Mouse (Mus musculus): ENCODE measurements around the gene Dmrtc1c1. TPM values are rescaled to one million over a fixed set of nuclear protein-coding genes. Genes with fewer than 3 reads are reported as not detected.
"Not testable (repeated sequence)": the region's sequence is repeated elsewhere in the genome, so short reads cannot be mapped to it uniquely, and the experiment has no call there.

Gene Dmrtc1c1
- total RNA-seq (2014; rRNA removed) (not detected in 2 replicates), polyA plus RNA-seq (2015; fragmentation: Nextera tagmentation; extraction: Ambion mirVana) (not detected in 2 replicates)

GRCm38 (mm10) chrX:102802663-102803062 is at the start of gene Dmrtc1c1:
Gene Dmrtc1c1 (plus strand): TSS chrX:102802963.
- not testable (repeated sequence) for H3K36me3 ChIP-seq (ENCODE audit: insufficient read depth, low read length); H3K27me3 ChIP-seq (ENCODE audit: insufficient read depth, low read length); H3K4me3 ChIP-seq (ENCODE audit: low read length); H3K4me1 ChIP-seq (ENCODE audit: insufficient read depth, low read length); ATAC-seq; H3K4me2 ChIP-seq (ENCODE audit: low read depth, low read length); H3K27ac ChIP-seq; H3K9me3 ChIP-seq (ENCODE audit: low read length); DNase-seq (ENCODE audit: low spot score); H3K9ac ChIP-seq (replicated peaks; ENCODE audit: low read length)
- WGBS: 90% methylated on average over 2 of the region's 14 CpGs

DNA sequence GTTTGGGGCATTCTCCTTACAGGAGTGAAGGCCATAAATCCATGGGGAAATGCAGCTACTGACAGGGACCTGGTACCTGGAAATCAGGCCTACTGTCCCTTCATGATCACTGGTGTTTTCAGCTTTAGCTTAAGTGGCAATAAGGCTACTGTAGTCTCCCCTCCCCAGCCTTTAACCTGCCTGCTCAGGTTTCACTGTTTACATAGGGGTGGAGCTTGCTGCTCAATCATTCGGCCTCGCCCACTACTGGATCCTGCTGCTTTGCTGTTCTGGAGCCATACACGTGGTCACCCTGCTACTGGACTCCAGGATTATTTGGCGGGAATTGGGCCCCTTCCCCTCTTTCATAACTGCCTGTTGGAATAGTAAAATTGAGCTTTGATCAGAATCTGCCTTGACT is 36.9 kb upstream of the Dmrtc1c1 start:
- DNase-seq (ENCODE audit: low spot score) (no peak), ATAC-seq (no peak)
- H3K4me1 ChIP-seq (ENCODE audit: insufficient read depth, low read length): no peaks in the 10 kb centered on the region
- no peak overlapping the region for H3K27ac ChIP-seq
- no peak overlapping the region for H3K9ac ChIP-seq (replicated peaks; ENCODE audit: low read length)
- no peaks in the 10 kb centered on the region for H3K36me3 ChIP-seq (ENCODE audit: insufficient read depth, low read length)
- H3K4me2 ChIP-seq (ENCODE audit: low read depth, low read length): no peak overlapping the region
- H3K9me3 ChIP-seq (ENCODE audit: low read length): no peaks in the 10 kb centered on the region
- no peaks in the 10 kb centered on the region for H3K27me3 ChIP-seq (ENCODE audit: insufficient read depth, low read length)
- TF ChIP-seq CTCF (IDR thresholded peaks at IDR 0.05; ENCODE audit: low read depth): no peak
- H3K4me3 ChIP-seq (ENCODE audit: low read length): no peak overlapping the region
- 65% methylated on average over 4 of the region's 4 CpGs for WGBS

GRCm38 (mm10) chrX:102812311-102812710 is 9.5 kb downstream of the Dmrtc1c1 start:
- 67% methylated on average over 4 of the region's 4 CpGs for WGBS
- H3K9ac ChIP-seq (replicated peaks; ENCODE audit: low read length): no peak overlapping the region
- no peaks in the 10 kb centered on the region for H3K36me3 ChIP-seq (ENCODE audit: insufficient read depth, low read length)
- no peaks in the 10 kb centered on the region for H3K4me1 ChIP-seq (ENCODE audit: insufficient read depth, low read length)
- TF ChIP-seq CTCF (IDR thresholded peaks at IDR 0.05; ENCODE audit: low read depth): no peak
- H3K27me3 ChIP-seq (ENCODE audit: insufficient read depth, low read length): no peaks in the 10 kb centered on the region
- H3K27ac ChIP-seq: no peak overlapping the region
- no peak for ATAC-seq
- H3K4me3 ChIP-seq (ENCODE audit: low read length): no peak overlapping the region
- H3K4me2 ChIP-seq (ENCODE audit: low read depth, low read length): no peak overlapping the region
- no peaks in the 10 kb centered on the region for H3K9me3 ChIP-seq (ENCODE audit: low read length)
- no peak for DNase-seq (ENCODE audit: low spot score)

DNA sequence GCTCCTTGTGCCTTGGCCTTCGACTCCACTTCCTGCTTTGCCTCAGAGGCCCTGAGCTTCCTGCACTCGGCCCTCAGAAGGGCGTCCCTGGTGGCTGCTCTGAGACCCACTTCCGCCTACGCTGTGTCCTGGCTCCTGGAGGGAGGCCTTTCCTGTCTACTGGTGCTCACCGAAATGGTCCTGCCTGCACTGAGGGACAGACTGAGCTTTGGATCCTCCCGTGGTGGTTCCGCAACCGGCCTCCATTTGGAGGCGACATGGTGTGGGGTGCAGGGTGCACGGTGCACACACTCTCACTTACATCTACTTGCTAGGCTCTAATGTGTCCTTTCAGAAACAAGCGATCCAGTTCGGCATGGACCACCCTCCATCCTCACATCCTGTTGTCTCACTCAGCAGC is 51.8 kb downstream of the Dmrtc1c1 start, which contains the start of gene Dmrtc1c2:
TSS of gene Dmrtc1c2 (minus strand) at position 101 of the 400 bp plus-strand sequence.
- not testable (repeated sequence) for H3K27me3 ChIP-seq (ENCODE audit: insufficient read depth, low read length); H3K4me1 ChIP-seq (ENCODE audit: insufficient read depth, low read length); H3K4me2 ChIP-seq (ENCODE audit: low read depth, low read length); H3K36me3 ChIP-seq (ENCODE audit: insufficient read depth, low read length); H3K9me3 ChIP-seq (ENCODE audit: low read length); H3K27ac ChIP-seq; H3K9ac ChIP-seq (replicated peaks; ENCODE audit: low read length); DNase-seq (ENCODE audit: low spot score); H3K4me3 ChIP-seq (ENCODE audit: low read length); ATAC-seq
- WGBS: 100% methylated on average over 3 of the region's 13 CpGs

Other genes starting within 250 kb of the Dmrtc1c1 start
- 13.8 and 14.2 TPM in 2 replicates for gene Phka1, start 158.7 kb upstream of the Dmrtc1c1 start, total RNA-seq (2014; rRNA removed)
- 6.6 and 7.5 TPM in 2 replicates for gene Phka1, start 158.7 kb upstream of the Dmrtc1c1 start, polyA plus RNA-seq (2015; fragmentation: Nextera tagmentation; extraction: Ambion mirVana)
- not detected in 2 replicates for gene Gm3880, start 116.0 kb upstream of the Dmrtc1c1 start, total RNA-seq (2014; rRNA removed)
- not detected in 2 replicates for gene Gm3880, start 116.0 kb upstream of the Dmrtc1c1 start, polyA plus RNA-seq (2015; fragmentation: Nextera tagmentation; extraction: Ambion mirVana)
- not detected in 2 replicates for gene Gm9112, start 95.3 kb upstream of the Dmrtc1c1 start, total RNA-seq (2014; rRNA removed)
- gene Gm9112, start 95.3 kb upstream of the Dmrtc1c1 start, polyA plus RNA-seq (2015; fragmentation: Nextera tagmentation; extraction: Ambion mirVana): not detected in 2 replicates
- gene Dmrtc1b, start 95.1 kb upstream of the Dmrtc1c1 start, total RNA-seq (2014; rRNA removed): not detected in 2 replicates
- not detected in 2 replicates for gene Dmrtc1b, start 95.1 kb upstream of the Dmrtc1c1 start, polyA plus RNA-seq (2015; fragmentation: Nextera tagmentation; extraction: Ambion mirVana)
- gene Dmrtc1c2, start 51.7 kb downstream of the Dmrtc1c1 start, total RNA-seq (2014; rRNA removed): not detected in 2 replicates
- not detected in 2 replicates for gene Dmrtc1c2, start 51.7 kb downstream of the Dmrtc1c1 start, polyA plus RNA-seq (2015; fragmentation: Nextera tagmentation; extraction: Ambion mirVana)
- gene 1700031F05Rik, start 65.0 kb downstream of the Dmrtc1c1 start, total RNA-seq (2014; rRNA removed): not detected in 2 replicates
- gene 1700031F05Rik, start 65.0 kb downstream of the Dmrtc1c1 start, polyA plus RNA-seq (2015; fragmentation: Nextera tagmentation; extraction: Ambion mirVana): not detected in 2 replicates
- 0.16 and 0.36 TPM in 2 replicates for gene Dmrtc1a, start 105.7 kb downstream of the Dmrtc1c1 start, total RNA-seq (2014; rRNA removed)
- 3.7 and 4.0 TPM in 2 replicates for gene Dmrtc1a, start 105.7 kb downstream of the Dmrtc1c1 start, polyA plus RNA-seq (2015; fragmentation: Nextera tagmentation; extraction: Ambion mirVana)
- not detected in 2 replicates for gene 1700011M02Rik, start 105.9 kb downstream of the Dmrtc1c1 start, total RNA-seq (2014; rRNA removed)
- gene 1700011M02Rik, start 105.9 kb downstream of the Dmrtc1c1 start, polyA plus RNA-seq (2015; fragmentation: Nextera tagmentation; extraction: Ambion mirVana): not detected in 2 replicates
- gene 1700018G05Rik, start 125.4 kb downstream of the Dmrtc1c1 start, total RNA-seq (2014; rRNA removed): not detected in 2 replicates
- gene 1700018G05Rik, start 125.4 kb downstream of the Dmrtc1c1 start, polyA plus RNA-seq (2015; fragmentation: Nextera tagmentation; extraction: Ambion mirVana): not detected in 2 replicates